Mouse (Mus musculus) E14TG2a.4 (cell line): Measurements from ENCODE around the gene Arhgap30.

Experiments used
- H3K27me3 ChIP-seq: 2 replicates; pipeline ENCODE4 v1.6.1; 2014; ENCODE audit warnings: low read length, control low read depth; ENCODE audit not compliant: insufficient read depth
- H3K36me3 ChIP-seq: 2 replicates; pipeline ENCODE4 v1.6.1; 2014; ENCODE audit warnings: low read length, control low read depth; ENCODE audit not compliant: insufficient read depth
- H3K4me1 ChIP-seq: replicated peaks from 2 replicates; pipeline ENCODE4 v1.6.1; 2014; ENCODE audit warnings: low read depth, low read length, control low read depth
- H3K4me3 ChIP-seq: replicated peaks from 2 replicates; pipeline ENCODE4 v1.5.1; 2014; ENCODE audit warnings: mild to moderate bottlenecking, low read length
- H3K9me3 ChIP-seq: 2 replicates; pipeline ENCODE4 v1.6.1; 2014; ENCODE audit warnings: low read length, control low read depth
- CTCF ChIP-seq: conservative IDR thresholded peaks from 2 replicates; pipeline ENCODE4 v1.5.1; 2014; ENCODE audit warnings: low read length
- NANOG ChIP-seq: IDR thresholded peaks from 2 replicates; pipeline ENCODE4 v1.6.1; 2014; ENCODE audit warnings: borderline replicate concordance, low read length, mixed read lengths
- POU5F1 ChIP-seq: IDR thresholded peaks from 2 replicates; pipeline ENCODE4 v1.6.1; 2014; ENCODE audit warnings: low read length, borderline replicate concordance

Gene Arhgap30

DNA sequence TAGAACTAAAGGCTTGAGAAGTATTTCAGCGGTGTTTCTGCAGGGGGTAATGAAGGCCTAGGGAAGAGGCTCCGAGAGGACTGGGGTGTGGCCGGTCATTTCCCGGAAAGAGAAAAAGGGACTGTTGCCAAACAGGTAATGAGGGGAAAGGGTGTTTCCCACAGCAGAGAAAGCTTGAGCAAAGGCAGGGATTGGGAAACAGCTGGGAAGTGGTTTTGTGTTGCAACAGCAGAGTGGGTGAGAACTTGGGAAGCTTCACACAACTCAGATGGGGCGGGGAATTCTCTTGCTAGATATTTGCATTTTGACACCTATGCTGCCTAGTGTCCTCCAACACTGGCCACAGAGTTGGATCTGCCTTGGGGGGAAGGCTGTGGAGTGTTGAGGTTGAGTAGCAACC is 64.2 kb downstream of the Arhgap30 start:
- Histone ChIP-seq H3K4me3 (no peak overlapping the region), H3K4me1 (peaks cover 67% of the 10 kb centered on the region), H3K9me3 (no peaks in the 10 kb centered on the region), H3K27me3 (no peaks in the 10 kb centered on the region), H3K36me3 (peaks cover 6% of the 10 kb centered on the region)
- TF ChIP-seq CTCF (no peak), POU5F1 (no peak), NANOG (no peak)

DNA sequence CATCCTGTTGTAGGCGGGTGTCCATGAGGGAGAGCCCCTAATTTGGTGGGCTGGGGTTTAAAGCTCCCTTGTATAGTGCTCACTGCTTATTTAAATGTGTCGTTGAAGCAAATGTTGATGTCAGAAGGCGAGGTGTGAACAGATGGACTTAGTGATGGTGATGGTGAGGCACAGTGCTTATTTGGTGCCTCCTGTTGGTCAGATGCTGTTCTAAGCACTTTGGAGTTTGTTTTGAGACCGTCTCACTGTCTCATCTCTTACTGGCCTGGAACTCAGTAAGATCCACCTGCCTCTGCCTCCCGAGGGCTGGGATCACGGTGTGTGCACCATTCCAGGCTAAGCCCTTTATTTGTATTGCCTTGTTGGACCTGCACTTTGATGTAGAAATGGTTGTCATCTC is 66.2 kb downstream of the Arhgap30 start:
- TF ChIP-seq POU5F1, result no peak
- TF ChIP-seq CTCF, result no peak
- TF ChIP-seq NANOG, result no peak
- H3K9me3 ChIP-seq, result no peaks in the 10 kb centered on the region
- H3K27me3 ChIP-seq, result no peaks in the 10 kb centered on the region
- no peak overlapping the region for H3K4me3 ChIP-seq
- H3K4me1 ChIP-seq, result peaks cover 64% of the 10 kb centered on the region
- H3K36me3 ChIP-seq, result peaks cover 6% of the 10 kb centered on the region

DNA sequence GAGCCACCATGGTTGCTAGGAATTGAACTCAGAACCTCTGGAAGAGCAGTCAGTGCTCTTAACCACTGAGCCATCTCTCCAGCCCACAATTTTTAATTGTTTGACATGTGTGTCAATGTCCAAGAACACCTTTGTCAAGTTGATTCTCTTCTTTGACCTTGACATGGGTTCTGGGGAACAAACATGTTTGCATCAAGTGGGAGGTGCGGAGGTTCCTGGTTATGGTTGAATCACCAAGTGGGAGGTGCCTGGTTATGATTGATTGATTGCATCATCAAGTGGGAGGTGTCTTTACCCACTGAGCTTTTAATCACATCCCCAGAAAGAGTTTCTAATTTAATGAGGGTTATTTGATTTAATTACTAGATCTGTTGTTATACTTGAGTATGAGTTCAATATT is 68.8 kb downstream of the Arhgap30 start:
- no peaks in the 10 kb centered on the region for H3K27me3 ChIP-seq
- H3K9me3 ChIP-seq, result no peaks in the 10 kb centered on the region
- peaks cover 63% of the 10 kb centered on the region for H3K4me1 ChIP-seq
- H3K4me3 ChIP-seq, result no peak overlapping the region
- peaks cover 30% of the 10 kb centered on the region for H3K36me3 ChIP-seq
- no peak for TF ChIP-seq CTCF
- TF ChIP-seq NANOG, result no peak

DNA sequence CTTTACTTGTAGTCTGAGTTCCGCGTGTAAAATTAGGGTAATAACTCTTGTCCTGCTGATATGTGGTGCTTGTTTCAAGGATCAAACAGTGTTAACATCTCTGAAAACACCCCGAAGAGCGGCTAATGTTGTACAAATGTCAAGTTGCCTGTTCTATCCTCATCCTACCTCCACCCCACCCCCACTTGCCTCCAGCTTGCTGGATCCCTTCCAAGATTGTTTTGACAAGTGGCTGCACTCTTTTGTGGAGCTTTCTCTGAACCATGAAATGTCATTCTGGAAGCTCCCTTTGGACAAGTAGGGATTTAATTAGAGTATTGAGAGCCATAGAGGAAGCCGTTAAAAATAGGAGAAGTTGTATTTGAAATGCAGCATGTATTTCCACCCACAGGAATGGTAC is 71.0 kb downstream of the Arhgap30 start:
- Histone ChIP-seq H3K4me1 (peaks cover 45% of the 10 kb centered on the region), H3K9me3 (no peaks in the 10 kb centered on the region), H3K4me3 (no peak overlapping the region), H3K27me3 (no peaks in the 10 kb centered on the region), H3K36me3 (peaks cover 42% of the 10 kb centered on the region)
- TF ChIP-seq NANOG (no peak), POU5F1 (no peak), CTCF (no peak)
